Mouse (Mus musculus) gastrocnemius, postnatal 10 days (tissue): ENCODE data around the gene Tmem9. TPM values are rescaled to one million over a fixed set of nuclear protein-coding genes. Genes with fewer than 3 reads are reported as not detected.

Experiments used
- DNase-seq: peaks from one replicate; pipeline ENCODE4 v3.0.0; 2021; ENCODE audit warnings: mixed read lengths
- long read RNA-seq, 2 experiments: library from polyadenylated mRNA; stranded (forward); transcript quantifications; one replicate each; pipeline ENCODE4 v2.0.0; 2021
- total RNA-seq, 2 experiments: library from RNA; stranded (reverse); gene quantifications; 2 replicates each; pipeline ENCODE4 v1.2.3; 2021

The Tmem9 gene
- 10 to 100 TPM; 27.2 to 29.0 TPM for total RNA-seq
- long read RNA-seq, experiment 1, transcript Tmem9-201 (6 exons, 1,806 nt) = major isoform, 23 of 32 reads
- long read RNA-seq, experiment 1, partial matches to known transcripts = 1 of 32 reads
- long read RNA-seq, experiment 1, other reads (novel, unspliced or antisense) = 3 of 32 reads
- long read RNA-seq, experiment 2, transcript Tmem9-201 (6 exons, 1,806 nt) = major isoform, 27 of 33 reads
- long read RNA-seq, experiment 2, partial matches to known transcripts = 0 of 33 reads
- long read RNA-seq, experiment 2, other reads (novel, unspliced or antisense) = 5 of 33 reads

GRCm38 (mm10) chr1:136007211-136008158, at the start of gene Tmem9:
Tmem9 (plus strand) TSS chr1:136008150.
- DNase-seq = peak; percentile 78

DNA sequence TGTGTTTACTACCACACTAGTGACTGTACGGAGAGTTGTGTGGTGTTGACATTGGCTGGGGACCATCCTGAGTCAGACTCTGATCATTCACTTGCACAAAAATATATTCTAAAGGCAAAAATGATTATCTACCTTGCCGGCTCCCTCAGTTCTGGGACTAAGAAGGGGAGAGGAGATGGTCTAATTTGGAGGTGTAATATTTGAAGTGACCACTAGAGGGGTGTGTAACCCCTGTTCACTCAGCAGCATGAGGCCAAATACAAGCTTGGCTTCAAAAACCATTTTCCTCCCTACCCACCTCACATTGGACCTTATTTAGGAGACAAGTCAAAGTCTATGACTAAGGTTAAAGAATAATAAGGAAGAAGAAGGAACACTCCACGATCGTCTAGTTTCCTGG, 49.5 kb upstream of the Tmem9 start:
- DNase-seq = no peak

DNA sequence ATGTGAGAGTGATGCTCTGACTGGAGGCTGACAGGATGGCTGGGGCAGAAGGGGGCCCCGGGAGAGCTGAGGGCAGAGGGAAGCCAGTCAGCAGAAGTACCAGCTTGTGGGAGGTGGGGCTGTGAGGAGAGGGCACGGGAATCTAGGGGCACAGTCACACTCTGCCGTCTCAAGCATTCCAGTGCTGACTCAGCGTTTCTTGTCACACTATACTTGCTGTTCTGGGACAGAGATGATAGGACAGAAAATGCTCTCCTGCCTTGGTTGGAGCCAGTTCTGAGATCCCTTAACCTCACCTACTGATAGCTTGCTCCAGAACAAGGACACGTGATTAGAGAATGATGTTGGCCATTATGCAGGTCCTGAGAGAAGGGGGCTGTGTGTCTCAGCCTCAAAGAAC, 44.8 kb upstream of the Tmem9 start:
- no peak for DNase-seq

GRCm38 (mm10) chr1:135964561-135964960, 43.4 kb upstream of the Tmem9 start:
- no peak for DNase-seq

DNA sequence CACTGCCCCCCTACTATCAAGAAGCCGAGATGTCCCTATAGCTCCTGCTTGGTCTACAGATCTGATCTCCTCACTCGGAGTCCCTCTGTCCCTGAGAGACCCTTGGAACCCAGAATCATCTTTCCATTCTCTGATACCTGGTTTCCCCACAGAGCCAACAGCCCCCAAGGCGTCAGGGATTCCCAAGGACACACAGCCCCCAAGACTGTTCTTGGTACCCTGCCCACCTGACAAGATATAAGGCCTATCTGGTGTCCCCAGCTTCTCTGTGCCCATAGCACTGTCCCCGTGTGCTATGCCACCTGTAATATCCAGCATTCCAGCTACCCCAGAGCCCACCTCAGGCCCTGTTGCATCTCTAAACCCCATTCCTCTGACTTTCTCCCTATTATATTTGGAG, 40.2 kb upstream of the Tmem9 start:
- no peak for DNase-seq

DNA sequence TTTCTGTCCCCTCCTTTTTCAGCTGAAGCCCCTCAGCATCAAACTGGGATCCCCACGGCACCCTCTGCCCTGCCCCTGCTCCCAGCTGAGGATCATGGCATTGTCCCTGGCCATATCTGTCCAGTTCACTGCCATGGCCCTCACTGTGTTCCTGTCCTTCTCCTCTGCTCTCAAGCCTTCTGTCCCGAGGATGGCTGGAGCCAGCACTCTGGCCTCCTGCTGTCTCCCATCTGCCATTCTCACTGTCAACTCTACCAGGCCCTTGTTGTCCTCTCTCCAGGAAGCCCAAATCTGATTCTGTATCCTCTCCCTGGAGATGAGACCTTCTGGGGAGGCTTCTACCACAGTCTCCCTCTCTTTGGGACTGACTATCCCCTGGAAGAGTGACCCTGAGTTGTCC, 37.5 kb upstream of the Tmem9 start:
- no peak for DNase-seq

DNA sequence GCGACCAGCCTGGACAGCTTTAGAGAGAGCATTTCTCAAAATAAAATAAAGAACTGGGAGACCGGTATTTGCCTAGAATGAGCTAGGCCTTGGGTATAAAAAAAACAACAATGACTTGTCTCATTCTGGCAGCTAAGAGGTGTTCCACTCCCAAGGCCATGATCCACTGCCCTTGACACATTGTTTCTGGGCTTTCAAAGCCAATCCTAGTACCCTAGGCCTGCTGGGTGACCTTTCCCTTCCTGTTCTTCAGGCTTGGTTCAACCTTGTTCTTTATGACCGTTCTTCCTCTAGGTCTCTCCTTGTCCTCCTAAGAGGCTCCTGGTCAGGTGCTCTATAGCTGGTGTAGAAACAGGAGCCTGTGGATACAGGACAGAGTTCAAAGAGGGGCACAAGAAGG, 35.4 kb upstream of the Tmem9 start:
- no peak for DNase-seq

GRCm38 (mm10) chr1:135984105-135984504, 23.8 kb upstream of the Tmem9 start:
- DNase-seq = no peak

GRCm38 (mm10) chr1:135989876-135990275, 18.1 kb upstream of the Tmem9 start:
- no peak for DNase-seq

DNA sequence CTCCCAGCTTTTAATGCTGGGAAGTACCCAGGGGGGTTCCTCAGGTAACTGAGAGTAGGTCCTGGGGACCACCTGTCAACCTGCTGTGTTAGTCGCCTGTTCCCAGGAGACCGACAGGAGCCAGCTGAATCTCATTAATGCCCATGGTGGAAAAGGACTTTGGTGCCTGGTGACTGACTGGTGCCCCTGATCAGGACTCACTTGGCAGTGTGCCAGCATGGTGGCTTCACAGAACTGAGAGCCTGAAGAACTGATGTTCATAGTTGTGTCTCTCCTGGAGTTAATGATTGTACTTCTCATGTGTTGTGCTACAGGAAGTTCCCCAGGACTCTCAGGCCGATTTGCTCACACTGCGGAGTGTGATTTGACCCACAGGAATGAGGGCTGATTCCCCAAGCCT, 14.5 kb upstream of the Tmem9 start:
- no peak for DNase-seq

DNA sequence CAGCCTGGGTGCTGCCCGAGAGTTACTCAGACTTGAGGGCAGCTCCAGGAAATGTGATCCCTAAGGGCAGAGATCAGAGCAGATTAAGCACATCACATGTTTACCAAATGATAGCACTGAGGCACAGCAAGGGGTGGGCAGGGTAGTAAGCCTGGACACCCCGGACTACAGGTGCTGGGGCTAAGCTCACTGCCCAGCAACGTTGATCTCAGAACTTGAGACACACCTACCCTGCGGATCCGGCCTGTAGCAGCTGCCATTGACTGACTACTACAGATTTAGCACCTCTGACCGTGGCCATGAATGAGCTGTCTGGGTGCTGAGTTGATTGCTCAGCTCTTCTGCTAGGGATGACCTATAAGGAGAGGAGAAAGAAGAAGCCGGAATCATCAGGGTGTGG, 10.4 kb upstream of the Tmem9 start:
- DNase-seq = no peak

GRCm38 (mm10) chr1:135999720-136000287, 8.1 kb upstream of the Tmem9 start:
- no peak for DNase-seq

DNA sequence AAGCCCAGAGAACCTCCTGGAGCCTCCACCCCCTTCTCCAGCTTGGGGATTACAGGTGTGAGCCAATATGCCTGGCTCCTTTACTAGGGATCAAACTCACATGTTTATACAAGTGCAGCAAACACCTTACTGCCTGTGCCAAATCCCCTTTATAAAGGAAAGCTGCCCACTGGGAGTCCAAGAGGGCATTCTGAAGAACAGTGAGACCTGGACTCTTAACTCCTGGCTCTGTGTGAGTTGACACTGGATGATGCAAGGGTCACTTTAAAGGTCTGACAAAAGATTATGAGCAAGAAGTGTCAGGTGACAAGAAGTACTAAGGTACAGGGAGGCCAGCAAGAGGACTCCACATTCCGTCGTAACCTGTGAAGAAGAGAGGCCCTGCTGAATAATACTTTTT, 6.5 kb upstream of the Tmem9 start:
- DNase-seq = no peak

DNA sequence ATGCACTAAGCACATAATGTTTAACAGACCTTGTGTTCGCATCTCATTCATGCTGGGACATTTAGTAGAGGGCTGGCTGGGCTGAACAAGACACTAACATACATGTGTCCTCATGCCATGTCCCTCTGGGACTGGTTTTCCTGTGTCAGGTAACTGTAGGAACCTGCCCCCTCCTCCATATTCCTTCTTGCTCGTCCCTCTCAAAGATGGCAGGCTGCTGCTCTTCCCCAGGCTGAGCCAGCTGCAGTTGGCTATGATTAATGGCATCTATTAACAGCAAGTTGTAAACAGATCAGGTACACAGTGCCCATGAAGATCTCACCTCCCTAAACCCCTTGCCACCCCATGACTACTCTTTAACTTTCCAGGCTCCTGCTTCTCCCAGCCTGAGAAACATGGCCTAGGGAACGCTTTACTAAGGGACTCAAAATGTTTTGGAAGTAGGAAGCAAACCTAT, 1.6 kb upstream of the Tmem9 start, which contains the start of gene Igfn1:
Igfn1 (minus strand) TSS at position 51 of the 457 bp plus-strand sequence.
- DNase-seq = no peak

- DNase-seq = no peak
Measured at GRCm38 (mm10) chr1:136008159-136008533, 196 bp downstream of the Tmem9 start.

DNA sequence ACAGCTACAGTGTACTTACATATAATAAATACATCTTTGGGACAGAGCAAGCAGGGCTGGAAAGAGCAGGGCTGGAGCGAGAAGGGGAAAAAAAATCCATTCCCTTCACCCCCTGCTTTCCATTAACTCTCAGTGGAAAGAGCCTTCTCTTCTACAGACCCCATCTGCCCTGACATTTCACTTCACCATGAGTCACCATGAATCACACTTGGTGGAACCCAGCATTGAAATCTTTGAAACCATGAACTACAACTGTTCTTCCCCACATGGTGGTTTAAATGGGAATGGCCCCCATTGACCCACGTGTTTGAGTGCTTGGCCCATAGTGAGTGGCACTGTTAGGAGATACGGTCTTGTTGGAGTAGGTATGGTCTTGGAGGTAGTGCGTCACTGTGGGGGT, 2.3 kb downstream of the Tmem9 start:
- DNase-seq = no peak

DNA sequence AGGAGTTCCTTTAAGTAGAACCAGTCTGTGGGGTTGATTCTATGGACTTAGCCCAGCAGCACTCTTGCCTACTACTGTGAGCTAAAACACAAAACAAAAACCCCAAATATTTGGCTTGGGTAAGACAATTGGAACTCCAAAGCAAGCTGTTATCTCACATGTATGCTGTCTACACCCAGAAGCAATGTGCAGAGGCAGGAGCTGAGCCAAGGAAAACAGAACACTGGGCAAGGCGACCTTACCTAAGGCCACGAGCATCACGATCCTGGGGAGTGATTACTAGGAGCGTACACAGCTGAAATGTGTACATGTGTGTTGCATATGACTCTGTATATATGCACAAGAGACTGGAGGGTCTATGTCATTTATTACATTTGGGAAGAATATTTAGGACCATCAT, 5.6 kb downstream of the Tmem9 start:
- DNase-seq = no peak

GRCm38 (mm10) chr1:136014796-136015502, 7.0 kb downstream of the Tmem9 start:
- DNase-seq = no peak

DNA sequence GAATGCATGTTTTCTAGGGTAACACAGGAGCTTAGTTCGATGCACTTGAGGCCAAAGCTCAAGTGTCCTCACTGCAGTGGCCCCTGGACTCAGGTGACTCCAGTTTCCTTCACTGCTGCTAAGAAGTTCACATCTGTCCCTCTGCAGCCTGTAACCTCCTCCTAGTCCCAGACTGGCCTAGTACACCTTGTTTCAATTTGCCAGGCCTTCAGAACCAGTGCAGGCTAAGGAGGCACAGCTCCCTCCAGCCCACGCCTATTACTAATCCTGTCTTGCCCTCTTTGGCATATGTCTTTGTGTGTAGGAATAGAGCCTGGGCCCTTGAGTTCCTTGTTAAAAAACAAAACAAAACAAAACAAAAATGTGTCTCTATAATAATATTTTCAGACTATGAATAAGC, 9.4 kb downstream of the Tmem9 start:
- DNase-seq = no peak

DNA sequence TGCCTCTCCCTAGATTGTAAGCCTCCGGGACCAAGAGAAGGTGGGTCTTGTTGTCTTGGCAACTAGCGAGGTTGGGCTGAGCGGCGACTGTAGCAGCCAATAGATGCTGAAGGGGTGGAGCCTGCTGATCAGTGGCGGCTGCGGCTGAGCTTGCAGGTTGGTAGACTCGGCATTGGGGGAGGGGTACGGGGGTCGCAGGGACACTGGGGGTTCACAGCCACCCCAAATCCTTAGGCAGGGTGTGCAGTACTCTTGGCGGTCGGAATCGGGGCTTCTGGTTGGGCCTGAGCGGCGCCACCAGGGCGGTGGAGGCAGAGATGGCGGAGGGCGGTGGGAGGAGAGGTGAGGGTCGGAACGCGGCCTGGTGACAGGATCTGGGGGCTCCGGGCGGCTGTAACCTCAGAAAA, 10.0 kb downstream of the Tmem9 start:
- DNase-seq = peak; percentile 86

DNA sequence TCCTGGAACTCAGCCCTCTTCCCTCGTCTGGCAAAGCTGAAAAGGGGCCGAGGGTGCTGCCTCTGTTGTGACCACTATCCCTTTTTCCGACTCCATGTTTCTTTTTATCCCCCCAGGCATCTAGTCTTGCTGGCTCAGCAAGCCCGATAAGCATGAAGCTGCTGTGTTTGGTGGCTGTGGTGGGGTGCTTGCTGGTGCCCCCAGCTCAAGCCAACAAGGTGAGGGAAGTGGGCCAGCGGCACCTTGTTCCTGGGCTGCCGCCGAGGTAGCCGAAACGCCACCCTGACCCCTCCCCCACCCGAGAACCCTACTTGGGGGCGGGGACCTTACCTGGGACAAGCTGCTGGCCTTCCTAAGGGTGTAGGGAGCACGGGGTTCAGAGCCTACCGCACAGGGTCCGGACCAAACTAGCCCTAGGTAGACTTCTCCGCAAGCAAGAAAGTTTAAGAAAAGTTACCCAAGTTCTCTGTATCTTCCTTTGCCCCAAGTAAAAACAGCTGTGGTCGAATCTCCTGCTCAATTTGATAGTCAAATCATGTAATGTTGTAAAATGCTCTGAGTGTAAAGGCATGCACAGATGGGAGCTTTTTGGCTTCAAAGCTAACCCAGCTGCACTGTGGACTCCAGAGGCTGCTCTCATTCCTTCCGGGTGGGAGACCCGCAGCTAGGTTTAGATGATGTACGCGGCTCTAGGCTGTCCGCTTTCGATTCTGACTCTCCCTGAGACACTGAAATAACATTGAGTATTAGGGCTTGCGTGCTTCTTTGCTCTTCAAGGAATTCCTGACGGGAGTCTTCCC, 10.6 kb downstream of the Tmem9 start:
- DNase-seq = peak; percentile 26

DNA sequence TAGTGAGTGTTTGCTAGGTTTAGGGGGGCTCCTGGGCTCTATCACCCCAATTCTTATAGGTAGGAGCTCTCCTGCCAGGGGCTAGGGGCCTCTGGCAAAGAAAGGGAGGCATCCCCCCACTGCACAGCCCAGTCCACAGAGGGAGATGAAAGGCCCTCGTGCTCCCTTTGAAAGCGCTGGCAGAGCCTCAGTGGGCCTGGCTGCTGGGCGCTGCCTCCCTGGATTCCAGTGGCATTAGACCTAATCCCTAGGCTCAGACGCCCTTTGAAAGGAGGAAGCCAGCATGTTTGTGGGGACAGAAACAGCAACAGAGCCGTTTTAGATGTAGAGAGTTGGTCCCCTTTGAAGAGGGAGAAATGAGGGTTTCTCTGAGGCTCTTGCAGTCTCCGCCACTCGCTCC, 22.3 kb downstream of the Tmem9 start:
- DNase-seq = no peak
